Mouse (Mus musculus) MEL (cell line): Measurements from ENCODE around the gene 2410002F23Rik. TPM values are rescaled to one million over a fixed set of nuclear protein-coding genes. Genes with fewer than 3 reads are reported as not detected.
"Not testable (repeated sequence)": the region's sequence is repeated elsewhere in the genome, so short reads cannot be mapped to it uniquely, and the experiment has no call there.

Experiments
- DNase-seq: peaks from one replicate; pipeline ENCODE4 v3.0.0; 2011; ENCODE audit warnings: low read depth, low spot score
- H3K27ac ChIP-seq: 2 replicates; pipeline ENCODE4 v1.5.1; 2012; ENCODE audit warnings: low read depth, mild to moderate bottlenecking, control low read depth, low read length, moderate library complexity; ENCODE audit not compliant: control insufficient read depth
- H3K27me3 ChIP-seq, 2 experiments: fragments of 150-350 bp in 1 of 2; sonication (generic) in 1 of 2; 2 replicates each; pipeline ENCODE4 v1.6.1; 2012; ENCODE audit warnings: low read length in 2 of 2, mild to moderate bottlenecking in 2 of 2, improper control_type of control experiment in 1 of 2, moderate library complexity in 1 of 2; ENCODE audit not compliant: insufficient read depth in 2 of 2, control insufficient read depth in 1 of 2
- H3K36me3 ChIP-seq, 2 experiments: 2 replicates each; pipeline ENCODE4 v1.6.1; 2012 to 2014; ENCODE audit warnings: low read length in 2 of 2, improper control_type of control experiment in 1 of 2, inconsistent platforms in 1 of 2, mild to moderate bottlenecking in 1 of 2; ENCODE audit not compliant: insufficient read depth in 2 of 2, control insufficient read depth in 1 of 2
- H3K4me1 ChIP-seq, 2 experiments: fragments of 150-350 bp in 1 of 2; sonication (generic) in 1 of 2; 2 replicates each; pipeline ENCODE4 v1.6.1; 2012; ENCODE audit warnings: low read length in 2 of 2, improper control_type of control experiment in 1 of 2, mild to moderate bottlenecking in 1 of 2; ENCODE audit not compliant: insufficient read depth in 2 of 2, control insufficient read depth in 1 of 2
- H3K4me3 ChIP-seq, 2 experiments: fragments of 150-350 bp in 1 of 2; sonication (generic) in 1 of 2; 2 replicates each; pipeline ENCODE4 v1.5.1; 2012; ENCODE audit warnings: low read depth in 2 of 2, low read length in 2 of 2, mild to moderate bottlenecking in 2 of 2, moderate library complexity in 2 of 2, control low read depth in 1 of 2, improper control_type of control experiment in 1 of 2; ENCODE audit not compliant: control insufficient read depth in 1 of 2, insufficient read depth in 1 of 2
- H3K79me2 ChIP-seq: 2 replicates; pipeline ENCODE4 v1.6.1; 2012; ENCODE audit warnings: mild to moderate bottlenecking, low read length, moderate library complexity; ENCODE audit not compliant: control insufficient read depth, poor library complexity, insufficient read depth
- H3K9ac ChIP-seq: 2 replicates; pipeline ENCODE4 v1.6.1; 2012; ENCODE audit warnings: low read depth, mild to moderate bottlenecking, control low read depth, low read length, moderate library complexity; ENCODE audit not compliant: control insufficient read depth, poor library complexity, severe bottlenecking
- H3K9me3 ChIP-seq: fragments of 150-350 bp; sonication (generic); replicated peaks from 2 replicates; pipeline ENCODE4 v1.6.1; 2012; ENCODE audit warnings: mild to moderate bottlenecking, low read length, improper control_type of control experiment, moderate library complexity; ENCODE audit not compliant: insufficient read depth
- CHD1 ChIP-seq: IDR thresholded peaks from 2 replicates; pipeline ENCODE4 v1.6.1; 2012; ENCODE audit warnings: low read depth, mild to moderate bottlenecking, inconsistent platforms, low read length, improper control_type of control experiment
- CHD2 ChIP-seq: IDR thresholded peaks from 2 replicates; pipeline ENCODE4 v1.6.1; 2011; ENCODE audit warnings: low read length, improper control_type of control experiment
- E2F4 ChIP-seq: IDR thresholded peaks from 2 replicates; pipeline ENCODE4 v1.6.1; 2011; ENCODE audit warnings: low read depth, low read length, improper control_type of control experiment, borderline replicate concordance
- EP300 ChIP-seq, 2 experiments: IDR thresholded peaks; 2 replicates each; pipeline ENCODE4 v1.6.1; 2011; ENCODE audit warnings: improper control_type of control experiment in 2 of 2, low read length in 2 of 2, low read depth in 1 of 2, mild to moderate bottlenecking in 1 of 2
- ETS1 ChIP-seq: IDR thresholded peaks from 2 replicates; pipeline ENCODE4 v1.6.1; 2012; ENCODE audit warnings: low read depth, mild to moderate bottlenecking, inconsistent platforms, low read length, improper control_type of control experiment, moderate library complexity
- GABPA ChIP-seq: IDR thresholded peaks from 2 replicates; pipeline ENCODE4 v1.6.1; 2012; ENCODE audit warnings: low read depth, mild to moderate bottlenecking, inconsistent platforms, low read length, improper control_type of control experiment, moderate library complexity
- GATA1 ChIP-seq: IDR thresholded peaks from 2 replicates; pipeline ENCODE4 v1.6.1; 2011; ENCODE audit warnings: low read depth, low read length, improper control_type of control experiment
- HCFC1 ChIP-seq: IDR thresholded peaks from 2 replicates; pipeline ENCODE4 v1.6.1; 2012; ENCODE audit warnings: low read depth, mild to moderate bottlenecking, inconsistent platforms, low read length, improper control_type of control experiment, moderate library complexity
- JUND ChIP-seq: IDR thresholded peaks from 2 replicates; pipeline ENCODE4 v1.6.1; 2011; ENCODE audit warnings: low read depth, mild to moderate bottlenecking, improper control_type of control experiment, low read length
- KAT2A ChIP-seq: conservative IDR thresholded peaks from 2 replicates; pipeline ENCODE4 v1.6.1; 2012; ENCODE audit warnings: low read depth, low read length, improper control_type of control experiment, inconsistent platforms
- MAX ChIP-seq: IDR thresholded peaks from 2 replicates; pipeline ENCODE4 v1.6.1; 2011; ENCODE audit warnings: low read length, improper control_type of control experiment
- MXI1 ChIP-seq: IDR thresholded peaks from 2 replicates; pipeline ENCODE4 v1.6.1; 2011; ENCODE audit warnings: mild to moderate bottlenecking, low read depth, low read length, improper control_type of control experiment
- NELFE ChIP-seq: IDR thresholded peaks from 2 replicates; pipeline ENCODE4 v1.6.1; 2011; ENCODE audit warnings: low read depth, low read length, improper control_type of control experiment
- NRF1 ChIP-seq: IDR thresholded peaks from 2 replicates; pipeline ENCODE4 v1.6.1; 2014; ENCODE audit warnings: low read depth, mild to moderate bottlenecking, inconsistent platforms, low read length, improper control_type of control experiment, moderate library complexity; ENCODE audit not compliant: poor library complexity, insufficient read depth, severe bottlenecking
- POLR2AphosphoS5 ChIP-seq: IDR thresholded peaks from 2 replicates; pipeline ENCODE4 v1.6.1; 2012; ENCODE audit warnings: low read depth, borderline replicate concordance, mild to moderate bottlenecking, inconsistent platforms, low read length, moderate library complexity, mixed read lengths
- RCOR1 ChIP-seq: IDR thresholded peaks from 2 replicates; pipeline ENCODE4 v1.6.1; 2012; ENCODE audit warnings: low read depth, mild to moderate bottlenecking, inconsistent platforms, low read length, improper control_type of control experiment
- TBP ChIP-seq: IDR thresholded peaks from 2 replicates; pipeline ENCODE4 v1.8.0; 2011; ENCODE audit warnings: low read depth, low read length, improper control_type of control experiment
- TCF12 ChIP-seq: IDR thresholded peaks from 2 replicates; pipeline ENCODE4 v1.6.1; 2014; ENCODE audit warnings: low read depth, mild to moderate bottlenecking, inconsistent platforms, low read length, improper control_type of control experiment, moderate library complexity
- USF2 ChIP-seq, 2 experiments: IDR thresholded peaks; 2 replicates each; pipeline ENCODE4 v1.6.1; 2011 to 2012; ENCODE audit warnings: improper control_type of control experiment in 2 of 2, low read length in 2 of 2, borderline replicate concordance in 1 of 2, inconsistent platforms in 1 of 2, low read depth in 1 of 2, mild to moderate bottlenecking in 1 of 2; ENCODE audit not compliant: insufficient read depth in 1 of 2
- ZKSCAN1 ChIP-seq: IDR thresholded peaks from 2 replicates; pipeline ENCODE4 v1.6.1; 2012; ENCODE audit warnings: low read depth, mild to moderate bottlenecking, inconsistent platforms, low read length, improper control_type of control experiment, moderate library complexity
- ZMIZ1 ChIP-seq: IDR thresholded peaks from 2 replicates; pipeline ENCODE4 v1.6.1; 2012; ENCODE audit warnings: low read depth, mild to moderate bottlenecking, inconsistent platforms, low read length, improper control_type of control experiment, moderate library complexity
- polyA plus RNA-seq, 2 experiments: library from polyadenylated mRNA; stranded (reverse) in 1 of 2; unstranded in 1 of 2; fragments of >175 nt in 1 of 2; fragments of >200 nt in 1 of 2; gene quantifications; 2 replicates each; pipeline versions ENCODE4 v1.2.1 to v1.2.4; 2012; ENCODE audit warnings: low replicate concordance in 2 of 2, low read depth in 1 of 2; ENCODE audit not compliant: insufficient read length in 2 of 2, insufficient read depth in 1 of 2, missing spikeins in 1 of 2
- total RNA-seq: library from RNA; depleted of rRNA; stranded (reverse); fragments of 300-350 nt; gene quantifications from 2 replicates; pipeline ENCODE4 v1.2.3, GENCODE M21; 2012

2410002F23Rik gene
- total and polyA plus RNA-seq, 3 experiments, result 148 to 841 (median 174) TPM

- not testable (repeated sequence) for H3K9me3 ChIP-seq, H3K27me3 ChIP-seq, H3K36me3 ChIP-seq, H3K9ac ChIP-seq
- Histone ChIP-seq H3K4me1 (peaks cover 0 to 18% of the 10 kb centered on the region in 2 experiments; a peak in 2 of 4 replicates), H3K27ac (peak overlapping the region; percentile 20)
- DNase-seq, result peak; percentile 70
- TF ChIP-seq TCF12, result peak; percentile 62; the same call in 1 of the 2 replicates
- peak; percentile 33; the same call in 1 of the 2 replicates for TF ChIP-seq ETS1
- peak; percentile 33; the same call in 1 of the 2 replicates for TF ChIP-seq RCOR1
- peak; percentile 56 for TF ChIP-seq GATA1
- peak in 1 of 2 experiments; percentile 41; a peak in 1 of 4 replicates for TF ChIP-seq EP300 (IDR thresholded peaks at IDR 0.05; ENCODE audit: low read depth in 1 of 2, low read length in 2 of 2)
- TF ChIP-seq, all 39 proteins: peak for 5; not testable (repeated sequence) for 34
- H3K4me3 ChIP-seq, H3K79me2 ChIP-seq: not testable (repeated sequence)
Measured at GRCm38 (mm10) chr7:44222335-44222734, 24.2 kb upstream of the 2410002F23Rik start.

GRCm38 (mm10) chr7:44225076-44225475 lies 21.4 kb upstream of the 2410002F23Rik start, which contains the start of gene Klk1:
Klk1 (plus strand) TSS chr7:44225360.
- TF ChIP-seq MXI1, result no peak
- TF ChIP-seq E2F4, result no peak
- no peak for TF ChIP-seq USF2 (IDR thresholded peaks at IDR 0.05; ENCODE audit: borderline replicate concordance in 1 of 2, insufficient read depth in 1 of 2, low read depth in 1 of 2, low read length in 2 of 2)
- TF ChIP-seq NRF1, result no peak
- no peak for TF ChIP-seq ETS1
- TF ChIP-seq GATA1, result no peak
- TF ChIP-seq JUND, result no peak
- no peak for TF ChIP-seq POLR2AphosphoS5
- no peak for TF ChIP-seq CHD1
- TF ChIP-seq TBP, result no peak
- TF ChIP-seq TCF12, result no peak
- no peak for TF ChIP-seq KAT2A
- TF ChIP-seq GABPA, result no peak
- no peak for TF ChIP-seq NELFE
- no peak for TF ChIP-seq CHD2
- no peak for TF ChIP-seq HCFC1
- TF ChIP-seq ZMIZ1, result no peak
- TF ChIP-seq MAX, result no peak
- no peak for TF ChIP-seq ZKSCAN1

More at GRCm38 (mm10) chr7:44225076-44225475, 21.4 kb upstream of the 2410002F23Rik start, which contains the start of gene Klk1:
- H3K27ac ChIP-seq, result no peak within 1 kb of the TSS
- H3K9me3 ChIP-seq, result no peaks in the 10 kb centered on the region
- H3K27me3 ChIP-seq, result no peaks in the 10 kb centered on the region
- no peaks in the 10 kb centered on the region for H3K36me3 ChIP-seq
- no peak for DNase-seq
- no peak within 1 kb of the TSS for H3K4me3 ChIP-seq
- peaks cover 0 to 18% of the 10 kb centered on the region in 2 experiments; a peak in 2 of 4 replicates for H3K4me1 ChIP-seq
- H3K79me2 ChIP-seq, result no peaks in the 10 kb centered on the region
- H3K9ac ChIP-seq, result no peak within 1 kb of the TSS
